Mouse (Mus musculus): ENCODE measurements at regions not wholly inside any gene's neighbourhood (a gene's known extent, or its start where the extent isn't known, plus 50 kb on each side); places are given as distances from the start of the nearest gene placed in this dataset.

- DNase-seq (ENCODE audit: low spot score): no peak
These were observed 408.2 kb downstream of the Pdcd6ip start for GRCm38 (mm10) chr9:113299900-113300299.

GRCm38 (mm10) chr9:113295850-113296467 lies 412.1 kb downstream of the Pdcd6ip start:
- no peak for DNase-seq (ENCODE audit: low spot score)

GRCm38 (mm10) chr9:113287397-113287796 lies 420.7 kb downstream of the Pdcd6ip start:
- DNase-seq (ENCODE audit: low spot score): no peak

GRCm38 (mm10) chr9:113283244-113283643 lies 424.8 kb downstream of the Pdcd6ip start:
- no peak for DNase-seq (ENCODE audit: low spot score)

GRCm38 (mm10) chr9:113270595-113270994 lies 437.5 kb downstream of the Pdcd6ip start:
- DNase-seq (ENCODE audit: low spot score): no peak

GRCm38 (mm10) chr9:113267696-113268095 lies 440.4 kb downstream of the Pdcd6ip start:
- DNase-seq (ENCODE audit: low spot score): no peak

GRCm38 (mm10) chr9:113263636-113264035 lies 444.4 kb downstream of the Pdcd6ip start:
- no peak for DNase-seq (ENCODE audit: low spot score)

- DNase-seq (ENCODE audit: low spot score): no peak
These were observed 447.8 kb downstream of the Pdcd6ip start for GRCm38 (mm10) chr9:113260296-113260695.

GRCm38 (mm10) chr9:113258556-113258955 lies 449.5 kb downstream of the Pdcd6ip start:
- no peak for DNase-seq (ENCODE audit: low spot score)

- no peak for DNase-seq (ENCODE audit: low spot score)
These were observed 459.3 kb downstream of the Pdcd6ip start for GRCm38 (mm10) chr9:113248703-113249274.

- no peak for DNase-seq (ENCODE audit: low spot score)
These were observed 460.1 kb downstream of the Pdcd6ip start for GRCm38 (mm10) chr9:113247950-113248349.

- no peak for DNase-seq (ENCODE audit: low spot score)
These were observed 464.2 kb downstream of the Pdcd6ip start for GRCm38 (mm10) chr9:113243870-113244269.

- no peak for DNase-seq (ENCODE audit: low spot score)
These were observed 474.7 kb downstream of the Pdcd6ip start for GRCm38 (mm10) chr9:113233370-113233769.

- DNase-seq (ENCODE audit: low spot score): no peak
These were observed 478.7 kb downstream of the Pdcd6ip start for GRCm38 (mm10) chr9:113229391-113229790.

- no peak for DNase-seq (ENCODE audit: low spot score)
These were observed 494.1 kb downstream of the Pdcd6ip start for GRCm38 (mm10) chr9:113213930-113214329.

GRCm38 (mm10) chr9:113212389-113212788 lies 495.7 kb downstream of the Pdcd6ip start:
- no peak for DNase-seq (ENCODE audit: low spot score)

- DNase-seq (ENCODE audit: low spot score): no peak
These were observed 499.9 kb downstream of the Pdcd6ip start for GRCm38 (mm10) chr9:113208181-113208580.

- no peak for DNase-seq (ENCODE audit: low spot score)
These were observed 508.8 kb downstream of the Pdcd6ip start for GRCm38 (mm10) chr9:113199241-113199640.

GRCm38 (mm10) chr9:113195556-113195955 lies 512.5 kb downstream of the Pdcd6ip start:
- no peak for DNase-seq (ENCODE audit: low spot score)

GRCm38 (mm10) chr9:113192773-113193172 lies 515.3 kb downstream of the Pdcd6ip start:
- DNase-seq (ENCODE audit: low spot score): no peak

- DNase-seq (ENCODE audit: low spot score): no peak
These were observed 516.9 kb downstream of the Pdcd6ip start for GRCm38 (mm10) chr9:113191163-113191562.

GRCm38 (mm10) chr9:113181182-113181581 lies 526.9 kb downstream of the Pdcd6ip start:
- no peak for DNase-seq (ENCODE audit: low spot score)

GRCm38 (mm10) chr9:113177918-113178235 lies 530.2 kb downstream of the Pdcd6ip start:
- DNase-seq (ENCODE audit: low spot score): no peak
